Mouse (Mus musculus) ES-Bruce4 (cell line): Measurements from ENCODE around the gene Kcnma1.

Source experiments
- CTCF ChIP-seq: IDR thresholded peaks from one replicate; pipeline ENCODE4 v1.8.1; 2011; ENCODE audit warnings: low read depth, low read length
- EP300 ChIP-seq: IDR thresholded peaks from 2 replicates; pipeline ENCODE4 v1.6.1; 2011; ENCODE audit warnings: low read depth, low read length; ENCODE audit not compliant: insufficient read depth

- TF ChIP-seq CTCF (no peak), EP300 (no peak)
These were observed 79.3 kb downstream of the Kcnma1 start for GRCm38 (mm10) chr14:23935016-23935415.
